Mouse (Mus musculus) cortical plate, adult 2 months (tissue): ENCODE measurements around the gene Fbxl4. TPM values are rescaled to one million over a fixed set of nuclear protein-coding genes. Genes with fewer than 3 reads are reported as not detected.

ENCODE experiments used
- H3K27ac ChIP-seq: fragments of 200-500 bp; 2 replicates; pipeline ENCODE4 v1.5.1; 2012; ENCODE audit warnings: low read length, control low read depth, inconsistent platforms; ENCODE audit not compliant: insufficient read depth
- H3K4me1 ChIP-seq: fragments of 200-500 bp; 2 replicates; pipeline ENCODE4 v1.6.1; 2011; ENCODE audit warnings: low read length; ENCODE audit not compliant: control insufficient read depth, insufficient read depth
- H3K4me3 ChIP-seq: fragments of 200-500 bp; 2 replicates; pipeline ENCODE4 v1.5.1; 2011; ENCODE audit warnings: mild to moderate bottlenecking, low read length, control low read depth; ENCODE audit not compliant: insufficient read depth
- CTCF ChIP-seq: fragments of 200-500 bp; IDR thresholded peaks from 2 replicates; pipeline ENCODE4 v1.5.1; 2011; ENCODE audit warnings: mild to moderate bottlenecking, control low read depth, low read length; ENCODE audit not compliant: insufficient read depth; ENCODE audit errors: extremely low read depth
- POLR2A ChIP-seq: fragments of 200-500 bp; IDR thresholded peaks from 2 replicates; pipeline ENCODE4 v1.6.1; 2011; ENCODE audit warnings: mild to moderate bottlenecking, low read length, control low read depth; ENCODE audit not compliant: insufficient read depth; ENCODE audit errors: extremely low read depth
- polyA plus RNA-seq: library from polyadenylated mRNA; depleted of rRNA; stranded (reverse); fragments of >200 nt; gene quantifications from 2 replicates; pipeline ENCODE4 v1.2.3, GENCODE M21; 2012

Fbxl4 gene
- polyA plus RNA-seq, 1 experiment = 18.0 TPM

- H3K4me3 ChIP-seq = no peak overlapping the region
- H3K4me1 ChIP-seq = peaks cover 1% of the 10 kb centered on the region; the same call in 1 of the 2 replicates
- no peak overlapping the region for H3K27ac ChIP-seq
- TF ChIP-seq POLR2A = no peak
Observed at GRCm38 (mm10) chr4:22392777-22393473, 35.6 kb downstream of the Fbxl4 start.

- TF ChIP-seq POLR2A (no peak), CTCF (no peak)
- Histone ChIP-seq H3K4me1 (peaks cover 1% of the 10 kb centered on the region; the same call in 1 of the 2 replicates), H3K4me3 (no peak overlapping the region), H3K27ac (no peak overlapping the region)
Observed at GRCm38 (mm10) chr4:22395404-22395803, 38.1 kb downstream of the Fbxl4 start.

- Histone ChIP-seq H3K4me1 (peaks cover 1% of the 10 kb centered on the region; the same call in 1 of the 2 replicates), H3K27ac (no peak overlapping the region), H3K4me3 (no peak overlapping the region)
- TF ChIP-seq CTCF (no peak), POLR2A (no peak)
Observed at GRCm38 (mm10) chr4:22396484-22397000, 39.2 kb downstream of the Fbxl4 start.

GRCm38 (mm10) chr4:22397003-22397402, 39.7 kb downstream of the Fbxl4 start:
- Histone ChIP-seq H3K27ac (no peak overlapping the region), H3K4me3 (no peak overlapping the region), H3K4me1 (peaks cover 1% of the 10 kb centered on the region; the same call in 1 of the 2 replicates)
- no peak for TF ChIP-seq POLR2A
- TF ChIP-seq CTCF = no peak

GRCm38 (mm10) chr4:22402032-22402431, 44.7 kb downstream of the Fbxl4 start:
- no peaks in the 10 kb centered on the region for H3K4me1 ChIP-seq
- H3K4me3 ChIP-seq = no peak overlapping the region
- no peak overlapping the region for H3K27ac ChIP-seq
- TF ChIP-seq CTCF = no peak
- TF ChIP-seq POLR2A = no peak

GRCm38 (mm10) chr4:22402930-22403329, 45.6 kb downstream of the Fbxl4 start:
- H3K27ac ChIP-seq = no peak overlapping the region
- H3K4me1 ChIP-seq = no peaks in the 10 kb centered on the region
- TF ChIP-seq POLR2A = no peak
- no peak overlapping the region for H3K4me3 ChIP-seq

- Histone ChIP-seq H3K27ac (no peak overlapping the region), H3K4me1 (no peaks in the 10 kb centered on the region), H3K4me3 (no peak overlapping the region)
- TF ChIP-seq POLR2A (no peak), CTCF (no peak)
Observed at GRCm38 (mm10) chr4:22420627-22421026, 63.3 kb downstream of the Fbxl4 start.

GRCm38 (mm10) chr4:22422400-22422799, 65.1 kb downstream of the Fbxl4 start:
- Histone ChIP-seq H3K27ac (no peak overlapping the region), H3K4me1 (no peaks in the 10 kb centered on the region), H3K4me3 (no peak overlapping the region)
- TF ChIP-seq CTCF (no peak), POLR2A (no peak)

- Histone ChIP-seq H3K4me3 (no peak overlapping the region), H3K4me1 (no peaks in the 10 kb centered on the region), H3K27ac (no peak overlapping the region)
- TF ChIP-seq POLR2A = no peak
- TF ChIP-seq CTCF = no peak
Observed at GRCm38 (mm10) chr4:22428150-22428549, 70.8 kb downstream of the Fbxl4 start.

GRCm38 (mm10) chr4:22469575-22469974, 112.2 kb downstream of the Fbxl4 start:
- H3K4me3 ChIP-seq = no peak overlapping the region
- H3K27ac ChIP-seq = no peak overlapping the region
- TF ChIP-seq POLR2A (no peak), CTCF (no peak)
- H3K4me1 ChIP-seq = no peaks in the 10 kb centered on the region
